Mouse (Mus musculus): ENCODE data around the gene Mccc1. TPM values are rescaled to one million over a fixed set of nuclear protein-coding genes. Genes with fewer than 3 reads are reported as not detected.

The Mccc1 gene
- 10 to 100 TPM; 58.5 to 68.7 TPM for total RNA-seq (2021)
- long read RNA-seq, experiment 1, transcript Mccc1-201 (19 exons, 2,455 nt): major isoform, 90 of 130 reads
- long read RNA-seq, experiment 1, partial matches to known transcripts: 27 of 130 reads
- long read RNA-seq, experiment 1, other reads (novel, unspliced or antisense): 13 of 130 reads
- long read RNA-seq, experiment 2, transcript Mccc1-201 (19 exons, 2,455 nt): major isoform, 105 of 142 reads
- long read RNA-seq, experiment 2, partial matches to known transcripts: 25 of 142 reads
- long read RNA-seq, experiment 2, other reads (novel, unspliced or antisense): 12 of 142 reads

GRCm38 (mm10) chr3:36000275-36001239 lies at the start of gene Mccc1:
Mccc1 (minus strand) TSS chr3:36000678.
- intact Hi-C loops (cut with DNase I): no loop called here
- DNase-seq: peak; percentile 91 to 92

GRCm38 (mm10) chr3:36049106-36049505 lies 48.6 kb upstream of the Mccc1 start:
- DNase-seq: no peak
- intact Hi-C loops (cut with DNase I): no loop called here

GRCm38 (mm10) chr3:36045086-36045485 lies 44.6 kb upstream of the Mccc1 start:
- intact Hi-C loops (cut with DNase I): no loop called here
- DNase-seq: no peak

DNA sequence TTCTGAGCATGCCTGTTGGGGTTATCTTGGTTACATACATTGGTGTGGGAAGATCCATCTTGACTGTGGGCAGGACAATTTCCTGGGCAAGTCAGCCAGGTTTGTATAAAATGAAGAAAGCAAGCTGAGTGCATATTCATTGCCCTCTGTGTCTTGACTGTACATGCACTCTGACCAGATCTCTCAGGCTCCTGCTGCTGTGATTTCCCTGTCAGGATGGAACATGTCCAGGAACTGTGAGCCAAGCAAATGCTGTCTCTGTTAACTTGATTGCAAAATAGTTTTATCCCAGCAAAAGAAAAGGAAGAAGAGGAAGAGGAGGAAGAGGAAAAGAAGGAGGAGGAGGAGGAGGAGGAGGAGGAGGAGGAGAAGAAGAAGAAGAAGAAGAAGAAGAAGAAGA lies 44.0 kb upstream of the Mccc1 start:
- intact Hi-C loops (cut with DNase I): no loop called here
- DNase-seq: no peak

DNA sequence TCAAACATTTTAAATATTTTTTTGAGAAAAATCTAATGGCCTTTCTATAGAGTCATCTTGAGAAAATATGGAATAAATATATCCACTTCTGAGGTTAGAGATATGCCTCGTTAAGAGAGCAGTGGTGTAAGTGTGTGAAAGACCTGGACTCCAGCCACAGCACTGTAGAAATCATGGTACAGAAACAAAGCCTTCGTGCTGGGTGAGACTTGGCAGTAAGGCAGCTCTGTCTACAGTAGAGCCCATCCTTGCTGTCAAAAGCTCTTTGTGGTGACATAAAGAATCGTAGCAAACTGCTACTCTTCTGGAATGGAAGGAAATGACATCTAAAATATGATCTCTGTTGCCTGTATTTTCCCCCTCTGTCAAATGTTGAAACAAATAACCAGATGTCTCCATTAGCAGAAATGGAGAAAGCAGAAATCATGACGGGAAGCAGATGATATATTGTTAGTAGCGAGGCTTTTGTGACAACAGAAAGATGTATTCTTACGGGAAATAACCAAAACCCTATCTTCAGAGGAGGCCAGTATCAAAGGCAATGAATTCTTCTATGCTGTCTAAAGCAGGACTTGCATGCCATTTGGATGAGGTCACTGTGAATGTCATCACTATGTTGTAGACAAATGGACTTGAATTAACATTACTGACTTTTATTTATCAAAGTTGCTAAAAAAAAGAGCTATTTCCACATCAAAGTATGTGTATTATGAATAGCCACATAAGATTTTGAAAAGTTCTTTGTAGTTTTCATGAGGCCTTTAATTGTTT lies 31.4 kb upstream of the Mccc1 start:
- DNase-seq: no peak
- intact Hi-C loops (cut with DNase I): no loop called here

DNA sequence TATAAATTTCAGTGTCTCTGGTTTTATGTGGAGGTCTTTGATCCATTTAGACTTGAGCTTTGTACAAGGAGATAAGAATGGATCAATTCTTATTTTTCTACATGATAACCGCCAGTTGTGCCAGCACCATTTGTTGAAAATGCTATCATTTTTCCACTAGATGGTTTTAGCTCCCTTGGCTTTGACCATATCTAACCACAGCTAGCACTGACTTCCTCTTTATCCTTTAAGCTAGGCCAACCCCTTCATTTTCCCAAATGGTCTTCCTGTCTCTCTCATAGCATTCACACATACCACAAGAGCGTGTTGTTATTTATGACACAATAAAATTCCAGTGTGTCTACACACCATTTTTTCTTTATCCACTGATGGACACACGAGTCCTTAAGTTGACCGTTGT lies 29.5 kb upstream of the Mccc1 start:
- no peak for DNase-seq
- intact Hi-C loops (cut with DNase I): no loop called here

DNA sequence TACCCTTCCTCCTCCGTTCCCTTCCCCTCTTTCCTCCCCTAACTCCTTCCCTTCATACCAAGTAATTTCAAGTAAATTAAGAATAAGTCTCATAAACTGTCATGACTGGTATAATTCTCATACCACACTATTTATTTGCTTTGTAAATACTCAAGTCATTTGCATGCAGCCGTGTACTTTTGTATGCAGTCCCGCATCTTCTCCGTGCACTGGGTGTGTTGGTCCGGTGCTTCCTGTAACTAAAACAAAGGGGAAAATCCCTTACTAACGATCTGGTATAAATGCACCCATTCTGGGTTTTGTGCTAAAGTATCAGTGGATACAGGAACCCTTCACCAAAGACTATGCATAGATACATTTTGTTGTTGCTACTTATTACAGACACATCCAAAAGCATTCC lies 25.3 kb upstream of the Mccc1 start:
- intact Hi-C loops (cut with DNase I): no loop called here
- no peak for DNase-seq

DNA sequence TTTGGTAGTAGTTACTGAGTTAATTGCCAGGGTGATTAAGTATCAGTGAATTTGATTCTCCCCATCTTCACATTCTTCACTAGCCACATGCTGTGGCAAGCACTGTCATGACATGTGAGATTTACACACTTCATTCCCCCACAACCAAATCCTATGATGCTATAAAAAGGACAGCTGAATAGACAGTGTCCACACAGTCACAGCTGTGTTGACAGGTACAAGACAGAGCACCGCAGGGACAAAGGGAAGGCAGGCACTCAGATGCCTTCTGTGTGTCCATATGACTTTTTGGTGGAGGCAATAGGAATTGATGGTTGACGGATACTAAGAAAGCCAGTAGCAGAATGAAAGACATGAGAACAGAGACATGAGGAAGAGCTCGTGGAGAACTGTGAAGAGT lies 10.8 kb upstream of the Mccc1 start:
- intact Hi-C loops (cut with DNase I): no loop called here
- no peak for DNase-seq

DNA sequence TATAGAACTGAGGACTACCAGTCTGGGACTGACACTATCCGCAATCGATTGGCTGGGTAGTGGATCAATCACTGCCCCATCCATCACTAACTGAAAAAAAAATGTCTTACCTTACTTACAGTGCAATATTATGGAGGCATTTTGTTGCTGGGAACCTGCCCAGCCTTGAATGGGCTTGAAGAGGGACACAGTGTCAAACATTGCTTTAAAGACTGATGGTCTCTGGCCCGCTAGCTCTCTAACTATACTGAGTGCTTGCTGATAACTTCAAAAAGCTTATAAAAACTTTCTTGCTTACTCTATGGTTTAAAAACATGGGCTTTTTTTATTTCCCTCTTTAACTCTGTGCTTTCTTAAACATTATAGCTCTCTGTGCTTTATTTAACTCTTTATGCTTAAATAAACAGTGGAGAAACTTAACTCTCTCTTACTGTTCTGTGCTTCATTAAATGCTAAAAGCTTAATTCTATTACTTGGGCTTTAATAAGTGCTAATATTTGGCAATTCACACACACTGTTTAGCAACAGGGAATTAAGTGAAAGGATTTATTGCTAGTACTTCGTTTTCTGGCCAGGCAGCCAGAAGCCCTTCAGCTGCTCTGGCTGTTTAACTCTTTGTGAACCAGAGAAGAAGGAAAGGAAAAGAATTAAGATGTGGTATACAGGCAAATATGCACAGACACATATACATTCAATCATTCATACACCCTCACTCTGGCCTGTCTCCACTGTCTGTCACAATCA lies 8.1 kb upstream of the Mccc1 start:
- intact Hi-C loops (cut with DNase I): no loop called here
- no peak for DNase-seq

DNA sequence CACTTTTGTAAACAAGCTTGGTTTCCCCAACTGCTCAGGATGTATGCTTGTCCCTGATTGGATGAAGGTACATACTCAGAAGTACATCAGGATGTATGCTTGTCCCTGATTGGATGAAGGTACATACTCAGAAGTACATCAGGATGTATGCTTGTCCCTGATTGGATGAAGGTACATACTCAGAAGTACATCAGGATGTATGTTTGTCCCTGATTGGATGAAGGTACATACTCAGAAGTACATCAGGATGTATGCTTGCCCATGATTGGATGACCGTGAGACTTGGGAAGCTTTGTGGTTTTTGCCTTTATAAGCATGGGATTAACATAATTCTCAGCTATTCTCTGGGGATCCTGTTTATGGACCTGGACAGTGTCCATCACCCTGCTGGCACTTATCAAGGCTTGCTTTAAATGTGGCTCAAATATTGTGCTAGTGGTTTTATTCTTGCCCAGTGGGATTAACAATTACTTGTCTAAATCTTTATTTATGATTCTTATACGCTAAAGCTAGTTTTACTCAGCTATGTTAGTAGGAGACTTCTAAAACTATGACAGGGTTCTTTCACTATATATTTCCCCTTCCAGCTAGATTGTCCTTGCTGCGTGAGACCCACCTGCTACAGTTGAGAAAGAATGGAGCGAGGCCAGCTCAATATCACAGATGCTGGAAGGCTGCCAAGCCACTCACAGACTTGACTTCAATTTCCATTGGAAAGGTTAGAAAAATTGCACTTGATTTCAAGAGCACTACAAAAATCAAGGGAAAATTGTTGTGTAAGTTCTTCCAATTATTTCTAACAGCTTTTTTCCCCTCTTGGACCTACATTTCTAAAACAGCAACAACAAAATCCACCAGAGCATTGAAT lies 3.8 kb upstream of the Mccc1 start:
- intact Hi-C loops (cut with DNase I): no loop called here
- peak; percentile 6 to 18 for DNase-seq

DNA sequence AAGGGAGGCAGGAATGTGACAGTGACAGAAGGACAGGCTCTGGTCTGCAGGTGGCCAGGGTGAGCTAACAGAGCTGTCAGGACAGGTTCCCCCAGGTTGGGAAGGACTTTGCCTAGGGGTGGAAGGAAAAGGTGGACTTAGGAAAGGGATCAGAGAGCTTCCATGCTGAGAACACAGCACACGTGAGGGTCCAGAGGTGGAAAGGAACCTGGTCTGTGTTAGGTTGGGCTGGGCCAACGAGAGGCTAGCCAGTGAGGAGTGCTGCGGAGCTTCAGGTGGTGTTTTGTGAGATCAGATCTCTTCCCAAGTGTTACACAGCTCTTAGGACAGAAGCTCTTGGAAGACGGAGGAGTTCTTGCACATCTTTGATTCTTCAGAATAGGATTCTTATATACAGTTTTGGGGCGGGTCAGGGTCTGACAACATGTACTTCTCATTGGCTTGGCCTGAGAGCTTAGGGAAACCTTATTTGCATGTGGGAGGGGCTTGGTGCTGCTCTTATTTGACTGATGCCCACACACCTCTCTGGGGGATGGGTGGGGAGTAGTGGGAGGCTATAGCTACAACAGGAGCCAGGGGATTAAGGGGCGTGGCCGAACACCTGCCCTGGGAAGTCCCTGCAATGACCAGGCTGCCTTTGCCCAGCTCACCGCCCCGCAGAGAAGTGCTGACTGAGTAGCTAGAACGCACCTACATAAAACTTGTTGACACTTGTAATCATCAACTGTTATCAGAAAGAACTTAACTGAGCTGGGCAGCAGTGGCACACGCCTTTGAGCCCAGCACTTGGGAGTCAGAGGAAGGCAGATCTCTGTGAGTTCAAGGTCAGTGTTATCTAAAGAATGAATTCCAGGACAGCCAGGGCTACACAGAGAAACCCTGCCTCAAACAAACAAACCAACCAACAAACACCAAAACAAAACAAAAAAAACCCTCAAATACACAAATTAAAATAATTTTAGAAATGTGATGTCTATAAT lies 5.6 kb downstream of the Mccc1 start:
- intact Hi-C loops (cut with DNase I): loop anchor here (5.0 kb wide), 1 partner anchor 63 kb away; no protein-coding TSS in a partner anchor
- DNase-seq: no peak

- no peak for DNase-seq
- intact Hi-C loops (cut with DNase I): no loop called here
These were observed 9.8 kb downstream of the Mccc1 start for GRCm38 (mm10) chr3:35990715-35991114.

- DNase-seq: no peak
- intact Hi-C loops (cut with DNase I): no loop called here
These were observed 12.4 kb downstream of the Mccc1 start for GRCm38 (mm10) chr3:35988031-35988430.

DNA sequence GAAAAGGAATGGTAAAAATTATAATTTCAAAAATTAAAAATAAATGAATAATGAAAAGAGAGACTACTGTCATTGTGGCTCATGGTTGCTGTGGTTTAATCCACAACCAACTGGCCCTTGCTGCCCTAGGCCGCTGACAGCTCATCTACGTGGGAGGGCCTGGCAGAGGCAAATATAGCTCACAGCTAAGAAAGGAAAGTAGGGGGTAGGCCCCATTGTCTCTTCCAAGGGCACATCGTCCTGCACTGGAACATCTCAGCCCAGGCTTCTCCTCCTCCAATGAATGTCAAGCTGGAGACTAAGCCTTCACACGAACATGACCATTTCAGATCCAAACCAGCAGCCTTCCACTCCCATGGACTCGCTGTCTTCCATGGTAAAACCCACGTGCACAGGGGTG lies 14.2 kb downstream of the Mccc1 start:
- DNase-seq: no peak
- intact Hi-C loops (cut with DNase I): no loop called here

GRCm38 (mm10) chr3:35973551-35973950 lies 26.9 kb downstream of the Mccc1 start:
- intact Hi-C loops (cut with DNase I): loop anchor here (2.0 to 5.0 kb wide), 2 partner anchors 89 to 286 kb away; no protein-coding TSS in a partner anchor
- DNase-seq: peak; percentile 19 to 28

GRCm38 (mm10) chr3:35972985-35973384 lies 27.5 kb downstream of the Mccc1 start:
- peak in 1 of 2 experiments; percentile 23 for DNase-seq
- intact Hi-C loops (cut with DNase I): loop anchor here (2.0 to 5.0 kb wide), 2 partner anchors 90 to 286 kb away; no protein-coding TSS in a partner anchor

- DNase-seq: no peak
- intact Hi-C loops (cut with DNase I): loop anchor here (5.0 kb wide), 1 partner anchor 284 kb away; no protein-coding TSS in a partner anchor
These were observed 29.3 kb downstream of the Mccc1 start for GRCm38 (mm10) chr3:35971149-35971548.

- no peak for DNase-seq
- intact Hi-C loops (cut with DNase I): loop anchor here (5.0 kb wide), 1 partner anchor 283 kb away; no protein-coding TSS in a partner anchor
These were observed 30.0 kb downstream of the Mccc1 start for GRCm38 (mm10) chr3:35970441-35970840.
